29 mouse cellular contexts compared by ENCODE assay signal in genomic region chr12:16016621-16017020, GRCm38 (mm10).
DNase-seq lines count a peak whose midpoint lies in the region; ATAC-seq and TF ChIP-seq lines count a peak whose summit lies in the region.
"Had no signal": no experiment of that assay in that cellular context is flagged by ENCODE, and none has a peak within 500 bp of the region (broad histone marks: within the 10 kb centered on the region; RNA-seq: fewer than 3 reads in every experiment).

No protein-coding gene starts in this region.

- no peak overlapping the region for H3K9ac ChIP-seq in heart, adult 2 months (ENCODE audit: low read depth, low read length)
- H3K9ac ChIP-seq in heart, embryonic 12.5 days = no peak overlapping the region
- H3K9ac ChIP-seq in heart, embryonic 14.5 days (ENCODE audit: low read length) = no peak overlapping the region
- no peak overlapping the region for H3K9ac ChIP-seq in heart, postnatal 0 days (replicated peaks; ENCODE audit: low read depth, low read length)
- H3K9ac ChIP-seq in liver, embryonic 11.5 days (ENCODE audit: low read depth, low read length) = no peak overlapping the region
- H3K9ac ChIP-seq: embryonic facial prominence, embryonic 12.5 days; embryonic facial prominence, embryonic 15.5 days; forebrain, postnatal 0 days; hindbrain, embryonic 13.5 days; intestine, embryonic 15.5 days had no signal

- peaks cover 12% of the 10 kb centered on the region for H3K4me1 ChIP-seq in heart, adult 2 months (ENCODE audit: control insufficient read depth, insufficient read depth, low read length)
- peaks cover 26% of the 10 kb centered on the region for H3K4me1 ChIP-seq in heart, embryonic 12.5 days (replicated peaks)
- peaks cover 6 to 23% of the 10 kb centered on the region in 2 experiments for H3K4me1 ChIP-seq in heart, embryonic 14.5 days (ENCODE audit: control insufficient read depth in 2 of 2, insufficient read depth in 2 of 2, low read length in 2 of 2)
- H3K4me1 ChIP-seq in heart, postnatal 0 days (ENCODE audit: control insufficient read depth, insufficient read depth) = peaks cover 27% of the 10 kb centered on the region
- no peaks in the 10 kb centered on the region; the same call in none of the 2 replicates for H3K4me1 ChIP-seq in liver, embryonic 11.5 days (replicated peaks; ENCODE audit: control insufficient read depth, insufficient read depth, low read length)
- H3K4me1 ChIP-seq: embryonic facial prominence, embryonic 12.5 days; embryonic facial prominence, embryonic 15.5 days; intestine, embryonic 15.5 days had no signal

- H3K27me3 ChIP-seq in heart, adult 2 months (ENCODE audit: control insufficient read depth, insufficient read depth, low read length) = no peaks in the 10 kb centered on the region
- H3K27me3 ChIP-seq in heart, embryonic 12.5 days (replicated peaks) = no peaks in the 10 kb centered on the region
- no peaks in the 10 kb centered on the region for H3K27me3 ChIP-seq in heart, embryonic 14.5 days (ENCODE audit: control insufficient read depth, insufficient read depth, low read length)
- H3K27me3 ChIP-seq in heart, postnatal 0 days (ENCODE audit: control insufficient read depth, insufficient read depth, low read length) = no peaks in the 10 kb centered on the region
- no peaks in the 10 kb centered on the region for H3K27me3 ChIP-seq in liver, embryonic 11.5 days (replicated peaks; ENCODE audit: control insufficient read depth, insufficient read depth, low read length)
- H3K27me3 ChIP-seq: CH12.LX; embryonic facial prominence, embryonic 12.5 days; embryonic facial prominence, embryonic 15.5 days; hindbrain, embryonic 13.5 days; intestine, embryonic 15.5 days; Patski had no signal

- H3K4me2 ChIP-seq in heart, embryonic 12.5 days = no peak overlapping the region
- H3K4me2 ChIP-seq in heart, embryonic 14.5 days (ENCODE audit: low read length) = no peak overlapping the region
- H3K4me2 ChIP-seq in heart, postnatal 0 days (ENCODE audit: low read depth, low read length) = no peak overlapping the region
- H3K4me2 ChIP-seq in liver, embryonic 11.5 days = no peak overlapping the region
- H3K4me2 ChIP-seq: embryonic facial prominence, embryonic 12.5 days; embryonic facial prominence, embryonic 15.5 days; hindbrain, embryonic 13.5 days; intestine, embryonic 15.5 days had no signal

- no peak overlapping the region for H3K4me3 ChIP-seq in heart, adult 2 months
- no peak overlapping the region for H3K4me3 ChIP-seq in heart, embryonic 12.5 days
- no peak overlapping the region for H3K4me3 ChIP-seq in heart, embryonic 14.5 days (ENCODE audit: control insufficient read depth in 1 of 2, insufficient read depth in 1 of 2, low read depth in 1 of 2, low read length in 2 of 2)
- no peak overlapping the region for H3K4me3 ChIP-seq in heart, postnatal 0 days (ENCODE audit: low read depth, low read length)
- no peak overlapping the region for H3K4me3 ChIP-seq in liver, embryonic 11.5 days (ENCODE audit: low read depth, low read length)
- H3K4me3 ChIP-seq: embryonic facial prominence, embryonic 12.5 days; embryonic facial prominence, embryonic 15.5 days; gastrocnemius, adult 2 months; hindbrain, embryonic 10.5 days; hindbrain, embryonic 13.5 days; intestine, embryonic 15.5 days had no signal

- intact Hi-C loops in heart, adult 2 months (cut with DNase I) = loop anchor here (5.0 kb wide), 1 partner anchor 479 kb away; no protein-coding TSS in a partner anchor
- intact Hi-C loops in heart, postnatal 25 days (cut with DNase I) = loop anchor here (5.0 to 10.0 kb wide), 6 partner anchors 116 to 412 kb away; partner anchors contain the start of gene Trib2
- intact Hi-C loops in left cerebral cortex, postnatal 4 days (cut with DNase I) = no loop called here

- peak overlapping the region; percentile 62 for H3K27ac ChIP-seq in heart, adult 2 months
- H3K27ac ChIP-seq in heart, embryonic 12.5 days (ENCODE audit: poor library complexity, severe bottlenecking) = no peak overlapping the region
- peak overlapping the region; percentile 49 to 66; a peak in 2 of 4 replicates for H3K27ac ChIP-seq in heart, embryonic 14.5 days (replicated peaks in 1 of 2; ENCODE audit: control insufficient read depth in 1 of 2, insufficient read depth in 1 of 2, low read depth in 2 of 2, low read length in 2 of 2)
- H3K27ac ChIP-seq in heart, postnatal 0 days (ENCODE audit: low read depth) = peak overlapping the region; percentile 67
- no peak overlapping the region for H3K27ac ChIP-seq in liver, embryonic 11.5 days (ENCODE audit: low read depth, low read length)
- H3K27ac ChIP-seq: embryonic facial prominence, embryonic 12.5 days; embryonic facial prominence, embryonic 15.5 days; gastrocnemius, adult 2 months; hindbrain, embryonic 10.5 days; hindbrain, embryonic 13.5 days; intestine, embryonic 15.5 days had no signal

- no peaks in the 10 kb centered on the region for H3K79me2 ChIP-seq in heart, adult 2 months (replicated peaks; ENCODE audit: control insufficient read depth, insufficient read depth, low read length)

- no peak for DNase-seq in heart, adult 2 months
- DNase-seq in heart, postnatal 25 days (ENCODE audit: low spot score) = no peak
- DNase-seq in heart, postnatal 0 days (ENCODE audit: low spot score) = peak; percentile 87
- no peak for DNase-seq in left cerebral cortex, postnatal 4 days
- DNase-seq in liver, embryonic 11.5 days (ENCODE audit: low spot score) = no peak
- DNase-seq in ovary, postnatal 10 days (ENCODE audit: low spot score) = no peak
- DNase-seq: adrenal gland, postnatal 14 days; B cell, adult 2 months; cerebellum, adult 11 months; cerebellum, adult 2 months; cerebellum, adult 9-11 months; cerebellum, postnatal 25 days; forebrain, postnatal 0 days; gastrocnemius, adult 2 months; gastrocnemius, postnatal 14 days; kidney, adult 11 months; kidney, adult 8-10 months had no signal

- TF ChIP-seq CTCF in heart, adult 2 months (IDR thresholded peaks at IDR 0.05) = peak; percentile 14; the same call in 1 of the 2 replicates
- TF ChIP-seq CTCF in heart, postnatal 0 days (IDR thresholded peaks at IDR 0.05; ENCODE audit: low read depth) = no peak

- 68% methylated on average over 1 of the region's 1 CpGs for WGBS in heart, adult 2 months
- WGBS in heart, embryonic 12.5 days = 22% methylated on average over 1 of the region's 1 CpGs
- WGBS in heart, embryonic 14.5 days = 10% methylated on average over 1 of the region's 1 CpGs
- whole genome bisulfite sequencing in heart, postnatal 0 days = 27% methylated on average over 1 of the region's 1 CpGs
- WGBS in liver, embryonic 11.5 days = 76% methylated on average over 1 of the region's 1 CpGs

- peak; percentile 57 for ATAC-seq in heart, embryonic 12.5 days (ENCODE audit: insufficient number of reproducible peaks, low FRiP score)
- ATAC-seq in heart, embryonic 14.5 days (ENCODE audit: insufficient number of reproducible peaks, insufficient read depth, low FRiP score, low read depth) = peak; percentile 80
- ATAC-seq in heart, postnatal 0 days (ENCODE audit: insufficient read depth, low read depth) = peak; percentile 89
- no peak for ATAC-seq in liver, embryonic 11.5 days (replicated peaks; ENCODE audit: low FRiP score)
- ATAC-seq: forebrain, embryonic 14.5 days; forebrain, postnatal 0 days; hindbrain, embryonic 16.5 days; intestine, embryonic 15.5 days; Patski had no signal

- H3K36me3 ChIP-seq in heart, adult 2 months (ENCODE audit: control insufficient read depth, insufficient read depth, low read length) = peaks cover 2% of the 10 kb centered on the region; the same call in 1 of the 2 replicates
- H3K36me3 ChIP-seq in heart, embryonic 12.5 days = no peaks in the 10 kb centered on the region
- H3K36me3 ChIP-seq in heart, embryonic 14.5 days (ENCODE audit: control insufficient read depth, insufficient read depth, low read length) = no peaks in the 10 kb centered on the region
- H3K36me3 ChIP-seq in heart, postnatal 0 days (replicated peaks; ENCODE audit: control insufficient read depth, insufficient read depth, low read length) = no peaks in the 10 kb centered on the region
- H3K36me3 ChIP-seq in liver, embryonic 11.5 days (ENCODE audit: control insufficient read depth, insufficient read depth, low read length) = no peaks in the 10 kb centered on the region
- H3K36me3 ChIP-seq: embryonic facial prominence, embryonic 12.5 days; embryonic facial prominence, embryonic 15.5 days; G1E; hindbrain, embryonic 10.5 days; hindbrain, embryonic 13.5 days; intestine, embryonic 15.5 days had no signal

- no peaks in the 10 kb centered on the region for H3K9me3 ChIP-seq in heart, embryonic 12.5 days (replicated peaks)
- H3K9me3 ChIP-seq in heart, embryonic 14.5 days (ENCODE audit: control insufficient read depth, low read length) = no peaks in the 10 kb centered on the region
- no peaks in the 10 kb centered on the region for H3K9me3 ChIP-seq in heart, postnatal 0 days (replicated peaks; ENCODE audit: control insufficient read depth, low read length)
- H3K9me3 ChIP-seq in liver, embryonic 11.5 days (ENCODE audit: control insufficient read depth, low read length) = no peaks in the 10 kb centered on the region
- H3K9me3 ChIP-seq: embryonic facial prominence, embryonic 12.5 days; embryonic facial prominence, embryonic 15.5 days; hindbrain, embryonic 10.5 days; hindbrain, embryonic 13.5 days; intestine, embryonic 15.5 days had no signal

- no peak for TF ChIP-seq POLR2A in heart, adult 2 months (IDR thresholded peaks at IDR 0.05; ENCODE audit: insufficient read depth, low read depth, low read length)

- TF ChIP-seq EP300 in heart, adult 2 months (IDR thresholded peaks at IDR 0.05; ENCODE audit: insufficient read depth, low read depth, low read length) = no peak
- peak; percentile 98 for TF ChIP-seq EP300 in heart, postnatal 0 days (IDR thresholded peaks at IDR 0.05; ENCODE audit: low read depth)

Comparison
In these comparisons a context has a peak if more than half of its experiments do, and no peak if none do; other contexts are left out.
1. H3K27ac ChIP-seq: peak in heart, adult 2 months (single experiment), heart, embryonic 14.5 days (2 of 2) and heart, postnatal 0 days (single experiment); none in heart, embryonic 12.5 days (single experiment) and liver, embryonic 11.5 days (single experiment).